Mouse (Mus musculus) inflammation-experienced regulatory T-cells, adult 6 months (primary cell): ENCODE measurements around the gene Lekr1. TPM values are rescaled to one million over a fixed set of nuclear protein-coding genes. Genes with fewer than 3 reads are reported as not detected.
"Not testable (repeated sequence)": the region's sequence is repeated elsewhere in the genome, so short reads cannot be mapped to it uniquely, and the experiment has no call there.

Experiments used
- ATAC-seq: one replicate; pipeline ENCODE4 v1.8.0; 2017
- polyA plus RNA-seq, 3 experiments: library from polyadenylated mRNA; unstranded; fragments of 100-300 nt; shearing (Covaris generic); gene quantifications; one replicate each; pipeline ENCODE4 v1.2.1; 2017

The Lekr1 gene
- polyA plus RNA-seq, 3 experiments from 2014 or later, result 0.44 to 0.55 (median 0.49) TPM

DNA sequence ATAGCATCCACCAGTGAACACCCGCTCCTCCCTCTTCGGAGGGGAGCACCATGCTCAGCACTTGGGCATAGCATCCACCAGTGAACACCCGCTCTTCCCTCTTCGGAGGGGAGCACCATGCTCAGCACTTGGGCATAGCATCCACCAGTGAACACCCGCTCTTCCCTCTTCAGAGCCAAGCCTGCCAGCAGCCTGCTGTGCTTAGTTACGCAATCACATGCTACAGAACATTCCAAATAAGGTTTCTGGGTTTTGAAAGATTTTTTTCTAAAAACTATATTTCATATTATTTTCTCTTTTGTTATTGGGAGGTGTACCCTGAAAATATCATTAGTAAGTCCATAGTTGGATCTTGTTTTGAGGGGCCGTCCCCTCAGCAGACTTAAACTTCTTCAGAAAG is 103.6 kb downstream of the Lekr1 start:
- not testable (repeated sequence) for ATAC-seq

DNA sequence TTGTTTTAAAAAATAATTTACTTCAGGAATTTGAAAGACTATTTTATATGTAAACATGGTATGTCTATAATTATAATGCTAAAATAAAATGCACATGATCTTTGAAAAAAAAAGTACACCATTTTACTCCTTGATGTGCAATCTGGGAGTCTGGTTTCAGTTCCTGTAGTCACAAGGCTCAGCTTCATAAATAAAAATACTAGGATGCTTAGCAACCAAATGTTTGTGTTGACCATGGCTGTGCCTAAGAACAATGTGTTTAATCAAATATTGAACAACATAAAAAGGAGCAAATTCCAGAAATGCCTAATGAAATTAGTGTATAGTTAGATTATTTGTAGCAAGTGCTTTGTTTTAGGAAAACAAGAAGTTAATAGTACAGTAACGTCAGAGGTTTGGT is 107.9 kb downstream of the Lekr1 start:
- ATAC-seq, result no peak

DNA sequence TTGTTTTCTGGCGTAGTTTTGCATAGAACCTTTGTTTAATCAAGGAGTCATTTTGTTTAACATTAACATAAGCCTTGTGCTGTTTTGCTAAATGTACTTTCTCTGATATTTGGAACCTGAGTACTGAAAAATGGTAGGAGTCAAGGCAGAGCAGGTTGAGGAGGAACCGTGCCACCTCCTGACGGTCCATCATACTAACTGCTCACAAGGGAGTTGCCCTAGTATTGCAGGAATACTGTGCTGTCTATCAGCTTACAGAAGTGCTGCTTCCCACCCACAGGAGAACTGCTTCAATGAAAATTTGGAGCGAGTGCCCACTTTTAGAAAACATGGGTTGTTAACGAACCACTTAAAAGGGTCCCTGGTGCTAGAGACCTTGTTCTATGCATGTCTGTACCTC is 109.1 kb downstream of the Lekr1 start:
- no peak for ATAC-seq

DNA sequence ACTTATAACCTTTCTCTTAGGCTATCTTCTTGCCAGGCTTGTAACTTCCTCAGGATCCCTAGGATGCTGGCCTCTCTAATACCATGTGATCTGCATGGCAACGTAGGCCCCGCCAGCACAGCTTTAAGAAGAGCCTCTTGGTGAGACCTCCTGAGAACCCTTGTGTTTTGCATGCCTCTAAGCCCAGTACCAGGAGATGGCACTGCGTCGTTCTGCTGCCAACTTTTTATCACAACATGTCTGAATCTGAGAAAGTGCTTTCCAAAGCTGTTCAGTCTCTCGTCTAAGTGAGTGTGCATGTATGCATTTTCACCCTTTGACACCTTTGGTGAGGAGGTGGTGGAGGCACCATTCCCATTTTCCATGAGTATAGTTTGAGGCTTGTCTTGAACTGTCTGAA is 116.2 kb downstream of the Lekr1 start:
- ATAC-seq, result no peak

DNA sequence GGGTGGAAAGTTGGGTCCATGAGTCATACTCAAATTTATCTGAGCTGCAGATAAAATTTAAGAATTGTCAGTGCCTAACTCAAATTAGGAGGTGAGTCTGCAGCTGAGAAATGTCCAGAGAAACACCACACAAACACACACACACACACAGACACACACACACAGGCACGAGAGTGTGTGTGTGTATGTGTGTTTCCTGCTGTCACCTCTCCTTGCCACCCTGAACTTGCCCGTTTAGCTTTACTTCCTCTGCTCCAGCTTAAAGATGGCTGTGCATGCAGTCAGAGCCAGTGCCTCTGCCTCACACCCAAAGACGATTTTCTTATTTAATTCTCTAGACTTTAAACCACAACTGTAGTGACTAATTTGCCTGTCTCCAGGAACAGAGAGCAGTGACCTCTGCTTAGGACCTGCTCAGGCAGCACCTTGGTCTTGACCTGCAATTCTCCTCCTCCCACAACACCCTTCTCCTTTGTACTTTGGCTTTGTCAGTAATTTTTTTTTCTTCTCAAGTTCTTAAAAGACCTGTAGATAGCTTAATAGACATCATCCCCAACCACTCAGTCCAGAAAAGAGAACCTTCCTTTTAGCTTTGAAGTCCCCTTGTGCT is 124.2 kb downstream of the Lekr1 start:
- ATAC-seq, result no peak

DNA sequence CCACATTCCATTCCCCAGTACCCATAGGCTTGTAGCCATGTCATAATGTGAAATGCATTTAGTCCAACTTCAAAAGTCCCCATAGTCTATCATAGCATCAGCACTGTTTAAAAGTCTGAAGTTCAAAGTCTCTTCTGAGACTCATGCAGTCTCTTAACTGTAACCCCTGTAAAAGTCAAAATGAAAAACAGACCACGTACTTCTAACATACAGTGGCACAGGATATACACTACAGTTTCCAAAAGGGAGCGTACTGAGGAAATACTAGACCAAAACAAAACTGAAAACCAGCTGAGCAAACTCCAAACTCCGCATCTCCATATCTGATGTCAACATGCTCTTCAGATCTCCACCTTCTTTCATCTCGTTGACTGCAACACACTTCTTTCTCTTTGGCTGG is 127.5 kb downstream of the Lekr1 start:
- peak; percentile 65 for ATAC-seq

DNA sequence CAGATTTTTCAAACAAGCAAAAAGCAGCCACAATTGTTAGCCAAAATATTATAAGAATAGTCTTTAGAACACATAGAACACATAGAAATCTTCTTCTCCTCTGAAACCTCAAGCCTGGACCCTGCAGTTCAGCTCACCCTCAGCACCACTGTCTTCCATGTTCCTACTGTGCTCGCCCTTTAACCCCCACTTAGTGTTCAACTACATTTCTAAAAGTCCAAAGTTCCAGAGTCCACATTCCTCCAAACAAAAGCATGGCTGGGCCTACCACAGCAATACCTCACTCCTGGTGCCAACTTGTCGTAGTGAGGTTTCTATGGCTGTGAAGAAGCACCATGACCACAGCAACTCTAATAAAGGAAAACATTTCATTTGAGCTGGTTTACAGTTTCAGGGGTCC is 128.7 kb downstream of the Lekr1 start:
- no peak for ATAC-seq

DNA sequence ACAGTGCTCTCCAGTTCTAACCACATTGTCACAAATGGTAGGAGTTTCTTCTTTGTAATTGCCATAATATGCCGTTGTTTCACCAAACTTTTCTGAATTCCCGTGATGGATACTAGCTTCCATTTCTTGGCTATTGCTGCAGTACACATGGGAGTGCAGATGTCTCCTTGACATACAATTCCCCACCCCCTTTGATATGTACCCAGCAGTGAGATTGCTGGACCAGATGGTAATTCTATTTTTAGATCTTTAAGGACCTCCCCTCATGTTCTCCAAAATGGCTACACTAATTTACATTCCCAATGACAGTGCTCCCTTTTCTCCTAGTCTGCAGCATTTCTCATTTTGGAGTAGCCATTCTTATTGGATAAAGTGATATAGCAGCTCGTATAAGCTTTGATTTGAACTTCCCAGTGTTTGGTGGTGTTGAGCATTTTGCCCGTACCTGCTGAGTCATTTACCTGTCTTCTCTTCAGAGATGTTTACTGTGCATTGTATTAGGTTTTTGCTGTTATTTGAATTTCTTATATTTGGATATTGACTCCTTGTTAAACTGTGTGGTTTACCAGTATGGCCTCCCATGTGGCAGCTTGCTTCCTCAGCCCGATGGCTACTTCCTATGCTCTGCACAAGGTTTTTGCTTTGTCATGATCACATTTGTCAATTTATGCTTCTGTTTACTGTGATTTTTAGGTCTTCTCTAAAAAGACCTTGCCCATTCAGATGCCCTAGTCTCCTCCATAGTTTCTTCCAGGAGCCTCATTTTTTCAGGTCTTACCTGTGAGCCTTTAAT is 131.5 kb downstream of the Lekr1 start:
- ATAC-seq, result no peak

DNA sequence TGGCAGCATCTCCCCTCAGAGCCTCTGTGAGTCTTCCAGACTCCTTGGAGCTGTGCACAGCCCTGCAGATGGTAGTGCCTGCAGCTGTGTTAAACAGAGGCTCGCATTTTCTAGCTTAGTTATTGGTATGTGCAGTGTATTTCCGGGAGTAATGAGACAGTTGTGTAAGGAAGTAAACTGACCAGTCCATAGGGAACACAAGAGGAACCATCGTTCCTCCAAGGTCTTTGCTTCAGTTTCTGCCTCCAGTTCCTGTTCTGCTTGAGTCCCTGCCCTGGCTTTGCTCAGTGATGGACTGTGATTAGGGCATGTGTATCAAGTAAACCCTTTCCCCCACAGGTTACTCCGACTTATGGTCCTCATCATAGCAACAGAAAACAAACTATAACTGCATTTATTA is 134.9 kb downstream of the Lekr1 start:
- ATAC-seq, result no peak

DNA sequence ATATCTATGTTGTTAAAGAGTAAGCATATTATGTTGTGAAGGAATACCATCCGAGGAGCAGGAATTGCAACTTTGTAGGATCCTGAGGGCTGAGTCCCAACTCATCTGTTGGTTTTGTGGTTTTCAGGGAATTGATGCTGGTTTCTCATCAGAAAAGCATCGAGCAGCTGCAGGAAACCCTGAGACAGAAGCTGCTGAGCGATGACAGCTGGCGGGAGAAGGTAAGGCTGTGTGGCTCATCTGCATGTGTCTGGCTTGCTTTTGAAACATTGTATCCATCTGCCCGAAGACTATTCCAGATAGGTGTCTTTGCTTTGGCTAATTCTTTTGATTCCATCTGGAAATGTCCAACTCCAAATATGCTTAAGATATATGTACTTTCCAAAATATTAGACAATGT is 136.2 kb downstream of the Lekr1 start:
- ATAC-seq, result no peak

DNA sequence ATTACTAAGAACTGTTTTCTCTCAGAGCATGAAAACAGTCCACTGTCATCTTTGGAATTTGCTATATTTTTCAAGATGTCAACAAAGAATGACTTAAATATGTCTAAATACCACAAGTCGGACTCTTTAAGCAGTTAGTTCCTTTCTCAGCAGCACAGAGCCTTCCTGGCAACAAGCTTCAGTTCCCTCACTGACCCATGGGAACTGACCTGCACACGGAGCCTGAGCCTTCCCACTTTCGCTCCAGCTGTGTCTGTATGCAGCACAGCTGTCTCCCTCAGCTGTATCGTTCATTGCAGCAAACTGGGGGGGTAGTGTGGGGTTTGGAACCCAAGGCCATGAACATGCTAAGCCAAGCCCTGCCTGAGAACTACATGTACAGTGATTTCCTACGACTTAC is 136.8 kb downstream of the Lekr1 start:
- no peak for ATAC-seq

DNA sequence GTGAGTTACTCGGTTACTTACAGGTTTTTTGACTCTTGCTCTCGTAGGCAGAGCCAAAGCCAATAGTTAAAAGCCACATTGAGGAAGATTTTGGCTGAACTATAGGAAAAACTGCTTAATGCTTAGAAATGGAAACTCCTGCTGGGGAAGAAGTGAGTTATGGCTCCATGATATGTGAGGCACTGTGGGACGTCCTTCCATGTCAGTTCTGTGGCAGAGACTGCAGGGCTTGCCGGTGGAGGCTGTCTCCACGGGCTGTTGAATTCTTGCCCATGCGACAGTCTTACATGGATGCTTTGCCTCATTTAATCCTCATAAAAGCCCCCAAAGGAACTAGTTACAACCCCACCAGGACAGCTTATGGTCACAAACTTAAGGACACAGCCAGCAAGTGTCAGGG is 148.9 kb downstream of the Lekr1 start:
- no peak for ATAC-seq

DNA sequence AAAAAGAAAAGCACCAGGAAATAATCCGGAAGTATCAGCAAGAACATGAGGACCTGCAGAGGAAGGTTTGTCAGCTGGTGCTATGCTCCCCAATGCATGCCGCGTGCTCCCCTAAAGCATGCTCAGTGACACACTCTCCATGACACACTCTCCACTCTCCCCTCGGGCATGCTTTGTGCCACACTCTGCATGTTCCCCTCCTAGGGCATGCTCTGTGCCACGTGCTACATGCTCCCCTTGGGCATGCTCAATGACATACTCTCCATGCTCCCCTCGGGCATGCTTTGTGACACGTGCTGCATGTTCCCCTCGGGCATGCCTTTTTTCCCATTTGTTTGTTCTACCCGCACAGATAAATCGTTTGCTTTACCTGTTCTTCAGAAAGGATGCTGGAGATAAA is 150.0 kb downstream of the Lekr1 start:
- ATAC-seq, result no peak

DNA sequence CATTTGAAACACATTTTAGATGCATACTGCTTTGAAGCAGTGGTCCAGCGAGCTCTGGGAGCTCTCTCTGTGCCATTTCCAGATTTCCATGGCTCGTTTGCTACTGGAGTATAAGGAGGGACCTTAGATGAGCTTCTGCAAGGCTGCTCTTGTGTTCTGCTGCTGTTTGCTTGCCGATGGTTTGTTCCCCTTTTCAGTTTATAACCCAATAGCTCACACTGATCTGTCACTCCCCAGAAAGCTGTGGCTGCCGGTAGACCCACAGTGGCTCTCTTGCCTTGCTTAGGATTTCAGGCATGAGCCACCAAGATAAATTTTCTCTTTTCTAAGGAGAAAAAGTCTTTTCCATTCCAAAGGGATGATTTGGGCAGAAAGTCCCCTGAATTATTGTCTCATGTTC is 152.6 kb downstream of the Lekr1 start:
- ATAC-seq, result no peak

DNA sequence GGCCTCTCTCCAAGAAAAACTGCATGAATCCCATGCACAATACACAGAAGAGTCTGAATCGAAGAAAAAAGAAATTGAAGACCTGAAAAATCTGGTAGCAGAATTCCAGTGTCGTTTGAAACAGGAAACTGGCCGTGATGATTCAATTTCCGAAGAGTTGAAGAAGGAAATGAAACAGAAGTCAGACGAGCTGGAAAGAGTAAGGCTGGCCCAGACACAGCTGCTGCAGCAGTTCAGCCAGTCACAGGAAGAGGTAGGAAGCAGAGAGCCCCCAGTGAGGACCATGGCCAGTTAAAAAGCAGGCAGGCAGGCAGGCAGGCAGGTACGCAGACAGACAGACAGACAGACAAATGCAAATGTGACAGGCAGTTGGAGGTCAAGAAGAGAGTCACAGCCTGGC is 153.8 kb downstream of the Lekr1 start:
- no peak for ATAC-seq

DNA sequence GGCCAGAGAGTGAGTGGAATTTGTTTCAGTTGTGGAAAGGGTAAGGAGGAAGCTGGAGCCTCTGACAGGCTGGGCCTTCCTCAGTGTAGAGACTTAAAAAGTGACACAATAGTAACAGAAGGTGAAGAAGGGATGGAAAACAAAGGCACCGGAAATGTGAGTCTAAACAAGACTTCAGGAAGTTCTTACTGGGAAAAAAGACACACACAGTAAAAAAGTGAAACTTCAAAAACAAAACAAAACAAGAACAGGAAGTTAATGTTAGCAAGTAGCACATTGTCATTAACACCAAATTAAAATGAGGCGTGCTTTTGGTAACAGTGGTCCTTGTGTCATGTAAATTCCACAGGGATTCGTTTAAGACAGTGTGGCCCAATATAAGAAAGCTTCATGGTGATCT is 158.9 kb downstream of the Lekr1 start:
- ATAC-seq, result no peak

DNA sequence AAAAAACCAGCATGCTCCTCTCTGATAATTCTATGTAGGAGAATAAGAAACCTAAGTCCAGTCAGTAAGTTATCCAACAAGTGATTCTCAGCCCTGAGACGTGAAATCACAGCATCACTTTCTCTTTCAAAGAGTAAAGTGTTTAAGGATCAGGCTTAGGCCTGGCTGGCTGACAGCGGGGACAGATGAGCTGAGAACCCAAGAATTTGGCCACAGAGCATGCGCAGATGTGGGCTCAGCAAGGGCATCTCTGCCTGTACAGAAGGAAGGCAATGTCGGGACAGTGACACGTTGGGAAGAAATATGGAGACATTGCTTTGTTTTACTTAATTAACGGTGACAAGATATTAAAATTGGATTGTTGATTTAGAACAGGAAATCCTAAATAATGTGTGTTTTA is 160.7 kb downstream of the Lekr1 start:
- no peak for ATAC-seq

DNA sequence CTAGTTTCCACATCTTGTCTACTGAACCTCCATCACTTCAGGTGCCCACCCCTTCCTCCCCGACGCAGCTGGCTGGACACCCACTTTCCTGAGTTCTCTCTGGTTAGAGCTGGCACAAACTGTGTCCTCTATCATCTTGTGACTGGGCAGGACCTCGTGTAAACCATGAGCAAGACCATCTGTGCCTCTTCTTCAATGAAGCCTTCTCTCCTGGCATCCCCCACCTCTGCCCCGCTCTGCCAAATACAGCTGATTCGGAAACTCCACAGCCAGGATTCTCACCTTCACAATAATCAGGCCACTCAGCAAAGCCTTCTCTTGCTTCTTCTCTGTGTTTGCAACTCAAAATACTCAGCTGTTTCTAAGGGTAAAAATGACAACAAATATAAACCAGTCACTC is 161.4 kb downstream of the Lekr1 start:
- ATAC-seq, result no peak

DNA sequence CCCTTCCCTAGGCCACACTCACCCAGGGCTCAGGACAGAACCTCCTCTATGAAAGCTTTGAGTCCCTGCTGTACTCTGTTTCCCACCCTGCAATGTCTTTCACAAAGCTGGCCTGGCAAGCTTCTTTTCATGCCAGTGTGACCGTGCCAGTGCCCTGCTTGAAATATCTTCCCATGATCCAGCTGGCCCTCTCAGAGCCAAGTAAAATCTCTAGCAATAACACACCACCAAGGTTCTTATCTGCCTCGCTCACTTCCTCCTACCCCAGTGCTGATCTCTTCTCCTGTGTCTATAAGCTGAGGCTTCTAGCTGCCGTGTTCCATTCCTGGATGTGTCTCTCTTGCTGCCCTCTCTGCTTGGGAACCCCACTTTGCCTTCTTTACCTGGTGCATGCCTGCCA is 162.0 kb downstream of the Lekr1 start:
- ATAC-seq, result no peak

DNA sequence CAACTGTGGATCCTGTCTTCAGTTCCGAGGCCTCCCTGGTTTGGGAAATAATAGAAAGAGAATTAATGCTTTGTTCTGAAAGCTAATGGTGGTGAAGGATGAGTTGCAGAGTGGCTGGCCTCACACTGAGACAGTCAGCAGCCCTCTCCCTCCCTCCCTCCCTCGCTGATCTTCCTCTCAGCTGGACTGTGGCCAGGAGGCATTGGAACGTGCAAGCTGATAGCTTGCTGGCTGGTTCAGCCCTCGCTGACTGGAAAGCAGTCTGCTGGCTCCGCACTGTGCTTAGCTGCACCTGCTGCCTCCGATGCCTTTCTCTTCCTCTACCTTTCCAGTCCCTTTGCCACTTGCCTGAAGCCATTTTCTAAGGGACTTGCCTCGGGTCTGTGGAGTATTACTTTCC is 163.2 kb downstream of the Lekr1 start:
- ATAC-seq, result no peak

DNA sequence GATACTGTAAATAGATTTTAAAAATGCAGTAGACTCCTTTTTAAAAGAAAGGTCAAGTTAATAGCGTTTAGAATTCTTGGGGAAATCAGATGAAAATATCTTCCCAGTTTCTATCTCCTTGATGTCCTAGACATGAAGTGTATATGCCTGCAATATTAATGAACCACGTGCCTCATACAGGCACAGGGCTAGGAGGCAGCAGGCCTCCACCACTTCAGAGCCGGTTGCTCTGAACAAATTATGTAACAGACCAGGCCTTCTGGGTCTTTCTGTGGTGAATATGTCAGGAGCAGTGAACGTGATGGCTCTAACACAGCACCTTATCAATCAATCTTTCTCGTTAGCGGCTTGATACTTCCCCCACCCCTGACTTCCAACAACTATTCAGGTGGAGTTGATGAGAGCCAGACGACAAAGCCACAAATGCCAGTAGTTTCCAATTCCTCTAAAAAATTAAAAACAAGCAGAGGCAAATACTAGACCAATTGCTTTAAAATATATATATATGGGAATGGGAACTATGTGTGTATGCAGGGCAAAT is 164.0 kb downstream of the Lekr1 start:
- no peak for ATAC-seq

DNA sequence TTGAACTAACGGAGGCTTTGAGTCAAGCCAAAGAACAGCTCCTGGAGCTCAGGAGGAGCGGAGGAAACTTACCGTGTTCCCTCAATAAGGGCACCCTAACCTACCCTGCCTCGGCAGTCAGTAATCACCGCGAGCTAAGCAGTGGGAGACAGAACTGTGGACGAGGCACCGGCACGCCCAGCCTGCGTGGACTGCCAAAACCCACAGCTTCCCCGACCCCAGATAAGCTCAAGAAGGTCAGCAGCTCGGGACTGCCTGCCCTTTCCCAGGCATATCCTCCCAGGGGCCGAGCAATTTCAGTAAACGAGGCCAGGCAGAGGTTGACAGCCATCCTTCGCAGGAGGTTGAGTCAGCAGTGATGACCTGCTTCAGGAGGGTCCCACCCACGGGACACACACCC is 164.8 kb downstream of the Lekr1 start:
- ATAC-seq, result no peak

DNA sequence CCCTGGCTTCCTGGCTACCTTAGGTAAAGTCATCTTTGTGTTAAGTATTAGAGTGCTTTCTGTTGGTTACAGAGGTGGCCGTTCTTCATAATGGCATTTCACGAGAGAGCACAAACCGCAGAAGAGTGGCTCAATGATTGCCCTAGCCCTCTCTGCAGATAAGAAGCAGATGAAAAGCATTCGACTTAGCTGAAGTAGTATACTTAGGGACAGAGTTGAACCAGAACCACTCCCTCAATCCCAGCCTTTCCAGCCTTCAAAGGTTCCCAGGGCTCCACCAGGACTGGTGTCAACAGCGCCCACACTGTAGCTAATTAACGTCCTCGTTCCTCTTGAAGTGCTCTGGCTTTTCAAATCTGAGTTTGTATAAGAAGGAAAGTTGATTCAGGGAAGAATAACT is 166.4 kb downstream of the Lekr1 start:
- ATAC-seq, result no peak

DNA sequence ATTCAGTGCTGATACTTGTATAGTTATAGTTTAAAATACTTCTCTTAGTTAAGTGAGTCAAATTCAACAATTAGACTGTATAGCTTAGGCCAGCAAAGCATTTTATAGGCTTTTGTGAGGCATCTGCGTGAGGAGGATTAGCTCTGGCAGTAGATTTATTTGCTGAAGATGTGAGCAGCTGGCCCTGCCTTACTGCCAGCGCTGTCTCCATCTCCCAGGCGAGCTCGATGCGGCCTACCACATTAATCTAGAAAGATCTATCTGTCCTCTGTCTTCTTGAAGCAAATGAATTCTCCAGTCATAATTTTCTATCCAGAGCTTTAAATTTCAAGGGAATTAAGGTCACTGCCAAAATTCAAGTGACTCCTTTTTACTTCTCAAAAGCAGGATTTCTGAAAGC is 170.4 kb downstream of the Lekr1 start:
- ATAC-seq, result no peak

DNA sequence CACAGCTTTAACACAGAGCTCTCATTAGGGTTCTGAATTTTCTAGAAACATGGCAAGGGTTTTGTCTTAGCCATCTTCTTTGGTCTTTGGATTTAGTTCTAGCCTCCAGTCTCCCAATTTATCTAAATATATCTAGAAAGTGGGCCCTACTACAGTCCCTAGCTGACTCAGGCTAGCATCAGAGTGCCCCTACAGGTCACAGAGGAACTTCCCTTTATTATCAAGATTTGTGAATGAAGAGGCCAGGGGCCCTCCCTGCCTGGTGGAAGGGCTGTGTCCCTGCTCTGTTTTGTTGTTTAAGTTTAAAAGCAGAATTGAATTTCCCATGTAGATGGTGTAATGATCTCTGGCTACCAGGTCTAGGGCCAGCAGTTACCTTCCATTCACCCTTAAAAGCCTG is 173.6 kb downstream of the Lekr1 start:
- ATAC-seq, result no peak
